Mouse (Mus musculus) ovary, postnatal 36 days (tissue): ENCODE data around the gene Opa1.

Source experiments
- DNase-seq: peaks from one replicate; pipeline ENCODE4 v3.0.0; 2022; ENCODE audit warnings: low spot score, mixed read lengths

Gene Opa1

DNA sequence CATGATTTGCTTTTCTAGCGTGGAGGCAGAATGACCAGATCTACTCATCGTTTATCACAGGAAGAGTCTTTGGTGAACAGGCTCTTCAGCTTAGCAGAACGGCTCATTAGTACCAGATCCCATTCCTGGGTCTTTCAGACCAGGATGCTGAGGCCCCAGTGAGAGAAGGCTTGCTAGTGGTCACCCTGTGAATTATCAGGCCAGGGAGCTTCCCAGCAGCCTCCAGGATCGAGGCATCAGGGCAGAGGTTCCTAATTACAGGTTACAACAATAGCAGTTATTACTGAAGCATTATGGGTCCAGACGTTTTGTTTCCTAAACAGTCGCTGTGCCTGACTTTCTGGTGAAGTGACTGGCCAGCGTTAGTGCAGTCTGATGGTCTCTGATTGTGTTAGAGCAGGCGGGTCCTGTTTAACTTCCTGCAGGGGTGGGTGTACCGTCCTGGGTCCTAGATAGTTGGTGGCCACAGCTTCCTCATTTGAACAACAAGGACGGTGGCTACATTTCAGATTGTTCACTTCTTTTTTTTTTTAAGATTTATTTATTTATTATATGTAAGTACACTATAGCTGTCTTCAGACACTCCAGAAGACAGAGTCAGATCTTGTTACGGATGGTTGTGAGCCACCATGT is 110.2 kb downstream of the Opa1 start:
- DNase-seq = no peak

DNA sequence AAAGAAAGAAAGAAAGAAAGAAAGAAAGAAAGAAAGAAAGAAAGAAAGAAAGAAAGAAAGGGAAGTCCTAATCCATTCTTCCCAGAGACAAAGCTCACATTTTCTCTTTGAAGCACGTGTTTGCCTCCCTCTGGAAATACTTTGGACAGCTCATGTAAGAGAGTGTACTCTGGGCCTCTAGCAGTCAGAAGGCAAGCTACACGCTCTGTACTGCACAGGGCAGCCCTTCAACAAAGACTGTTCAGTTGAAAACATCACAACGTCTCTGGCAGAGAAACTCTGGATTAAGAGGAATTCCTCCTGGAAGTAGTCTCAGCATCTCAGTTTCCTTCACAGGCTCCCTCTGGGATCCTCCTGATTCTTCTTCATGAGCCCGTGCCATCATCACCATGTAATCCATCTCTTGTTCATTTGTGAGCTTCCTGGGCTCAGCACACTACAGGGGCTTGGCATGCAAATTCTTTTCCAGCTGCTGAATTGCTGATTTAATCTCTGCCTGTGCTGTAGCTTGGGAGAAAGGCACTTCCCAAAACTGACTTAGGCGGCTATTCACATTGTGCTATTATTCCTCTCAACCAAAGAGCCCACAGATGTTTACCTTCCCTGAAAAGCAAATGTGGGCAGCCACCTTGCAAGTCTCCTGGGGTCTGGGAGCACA is 114.0 kb downstream of the Opa1 start:
- no peak for DNase-seq

DNA sequence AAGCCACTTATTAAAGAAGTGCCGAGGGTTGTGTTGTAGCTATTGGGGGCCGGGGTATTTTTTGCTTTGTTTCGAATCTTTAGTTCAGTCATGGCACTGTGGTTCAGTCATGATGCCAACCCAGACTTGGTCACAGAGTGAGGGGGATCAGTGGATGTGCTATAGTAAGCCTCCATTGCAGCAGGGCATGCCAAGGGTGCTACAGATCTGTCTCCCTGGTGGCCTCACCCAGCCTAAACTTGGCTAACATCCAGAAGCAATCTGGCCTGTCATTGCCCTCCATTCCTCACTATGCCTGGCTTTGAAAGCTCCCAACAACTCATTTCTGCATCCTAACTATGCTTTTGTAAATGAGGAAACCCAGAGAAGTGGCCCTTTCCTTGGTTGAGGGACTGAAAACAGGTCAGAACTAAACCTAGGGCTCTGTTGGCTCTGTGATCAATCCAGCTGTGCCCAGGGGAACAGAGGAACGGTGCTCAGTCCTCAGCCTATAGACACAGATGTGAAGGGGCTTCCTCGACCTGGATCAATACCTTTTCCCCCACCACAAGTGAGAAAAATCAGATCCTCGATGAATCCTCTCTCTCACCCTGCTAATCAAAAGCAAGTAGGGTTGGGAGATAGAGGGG is 114.8 kb downstream of the Opa1 start:
- no peak for DNase-seq

DNA sequence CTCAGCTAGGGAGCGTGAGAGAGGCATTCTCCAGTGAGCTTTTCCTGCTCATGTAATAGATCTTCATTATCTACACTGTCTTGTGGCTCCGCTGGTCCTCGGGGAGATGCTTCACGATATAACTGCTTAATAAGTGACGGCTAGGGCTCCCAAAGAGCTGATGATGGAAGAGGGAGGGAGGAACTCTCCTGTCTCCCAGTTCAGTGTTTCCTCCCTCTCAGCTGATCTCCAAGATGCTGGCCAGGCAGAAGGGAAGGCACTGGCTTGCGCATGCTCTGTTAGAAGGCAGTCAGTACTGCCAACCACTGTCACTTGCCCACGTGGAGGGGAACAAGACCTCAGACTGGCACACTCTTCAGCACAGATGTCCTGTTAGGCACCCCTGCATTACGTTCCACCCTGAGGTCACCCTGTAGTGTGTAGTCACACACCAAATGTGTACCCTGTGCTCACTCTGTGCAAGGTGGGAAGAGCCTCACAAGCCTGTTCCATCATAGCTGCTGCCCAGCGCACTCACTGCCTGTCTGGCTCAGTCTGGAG is 115.4 kb downstream of the Opa1 start:
- DNase-seq = no peak
